Mouse (Mus musculus) left cerebral cortex, adult 8-10 months (tissue): Measurements from ENCODE around the gene Yjefn3. TPM values are rescaled to one million over a fixed set of nuclear protein-coding genes. Genes with fewer than 3 reads are reported as not detected.

Experiments
- DNase-seq, 2 experiments: peaks; one replicate each; pipeline ENCODE4 v3.0.0; 2022; ENCODE audit warnings: low spot score in 2 of 2
- total RNA-seq, 4 experiments: library from RNA; stranded (reverse); gene quantifications; 2 replicates each; pipeline ENCODE4 v1.2.4; 2022

Gene Yjefn3
- total RNA-seq, 4 experiments from 2014 or later: 20.2 to 30.4 (median 21.7) TPM

DNA sequence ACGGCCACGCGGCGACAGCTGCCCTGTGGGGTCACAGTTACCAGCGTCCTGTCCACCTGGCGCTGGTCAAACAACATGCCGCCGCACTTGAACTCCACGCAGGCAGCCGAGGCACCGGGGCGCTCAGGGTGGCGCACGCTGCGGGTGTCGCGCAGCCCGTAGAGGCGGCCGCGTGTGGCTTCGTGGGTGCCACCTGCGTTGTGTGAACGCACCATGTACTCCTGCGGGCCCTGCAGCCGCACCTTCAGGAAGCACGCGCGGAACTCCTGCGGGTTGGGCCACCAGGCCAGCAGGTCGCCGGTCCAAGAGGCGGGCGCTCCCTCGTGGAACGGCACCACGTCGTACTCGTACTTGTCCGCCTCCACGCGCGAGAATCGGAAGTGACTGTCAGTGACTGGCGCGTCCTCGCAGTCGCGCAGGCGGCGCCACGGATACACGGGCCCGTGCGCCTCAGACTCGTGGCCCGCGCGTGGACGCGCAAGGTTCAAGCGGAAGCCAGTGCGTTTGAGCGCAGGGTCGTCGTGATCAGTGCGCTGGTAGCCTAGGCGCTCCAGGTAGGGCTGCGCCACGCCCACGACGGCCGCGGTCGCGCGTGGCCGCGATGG is 21.1 kb downstream of the Yjefn3 start:
- no peak for DNase-seq

DNA sequence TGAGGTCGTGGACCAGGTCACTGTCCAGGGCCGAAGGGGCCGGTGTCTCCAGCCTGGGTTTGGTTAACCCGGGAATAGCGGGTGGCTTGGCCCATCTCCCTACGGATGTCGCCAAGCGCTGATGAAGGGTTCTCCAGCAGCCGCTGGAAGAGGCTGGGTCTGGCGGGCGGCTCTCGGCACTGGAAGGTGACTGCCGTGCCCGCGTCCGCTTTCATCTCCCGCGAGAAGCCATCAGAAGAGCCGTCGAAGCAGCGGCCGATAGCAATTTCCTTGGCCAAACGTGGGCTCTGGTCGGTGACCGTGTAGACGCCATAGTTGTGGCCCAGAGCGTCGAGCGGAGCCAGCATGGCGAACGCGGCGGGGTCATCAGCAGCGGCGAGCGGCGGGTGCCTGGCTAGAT is 21.7 kb downstream of the Yjefn3 start:
- DNase-seq: no peak

DNA sequence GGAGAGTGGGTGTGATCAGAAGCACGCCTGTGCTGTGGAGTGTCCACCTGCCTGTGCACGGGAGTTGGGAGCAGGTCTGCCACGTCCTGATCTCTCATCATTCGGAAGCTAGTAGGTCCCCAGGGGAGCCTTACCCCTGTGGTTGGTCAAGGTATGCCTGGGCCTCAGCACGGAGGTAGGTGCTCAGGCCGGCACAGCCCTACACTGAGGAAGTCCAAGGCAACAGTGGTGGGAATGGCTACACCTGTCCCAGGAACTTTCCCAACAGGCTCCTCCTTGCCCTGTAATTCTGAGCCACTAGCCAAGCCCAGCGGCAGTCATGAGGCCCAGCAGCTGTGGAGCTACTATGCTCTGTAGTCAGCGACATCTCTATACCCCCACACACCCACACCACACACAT is 22.8 kb downstream of the Yjefn3 start:
- no peak for DNase-seq

DNA sequence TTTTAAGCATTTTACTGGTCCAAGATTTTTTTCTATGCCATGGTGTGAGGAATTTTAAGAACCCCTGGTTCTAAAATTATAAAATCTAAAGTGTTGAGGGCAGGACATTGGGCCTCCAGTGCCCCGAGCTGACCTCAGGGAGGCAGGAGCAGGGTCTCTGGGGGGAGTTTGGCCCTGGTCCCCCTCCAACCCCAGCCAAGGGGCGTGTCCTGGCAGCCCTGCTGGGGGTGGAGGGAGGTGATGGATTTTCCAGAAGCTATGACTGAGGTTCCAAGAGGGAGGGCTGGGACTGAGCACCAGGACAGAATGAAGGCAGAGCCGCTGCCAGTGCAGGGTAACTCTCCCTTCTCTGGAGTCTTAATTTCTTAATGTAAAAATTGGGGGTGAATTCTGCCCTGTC is 24.5 kb downstream of the Yjefn3 start:
- DNase-seq: no peak

DNA sequence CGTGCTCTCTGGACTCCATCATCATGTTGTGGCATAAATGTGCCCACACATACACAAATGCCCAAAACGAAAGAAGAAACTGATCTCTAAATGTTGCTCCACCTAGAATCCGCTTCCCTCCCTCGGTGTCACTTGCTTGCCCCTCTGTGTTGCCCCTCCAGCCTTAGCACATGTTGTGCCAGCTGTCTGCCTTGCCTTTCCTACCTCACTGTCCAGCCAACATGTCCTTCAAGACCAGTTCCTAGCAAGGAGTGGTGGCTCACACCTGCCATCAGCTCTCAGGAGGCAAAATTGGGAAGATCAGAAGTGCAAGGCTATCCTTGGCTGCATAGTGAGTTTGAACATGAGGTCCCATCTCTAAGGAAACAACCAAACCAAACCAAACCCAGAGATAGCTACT is 25.1 kb downstream of the Yjefn3 start:
- no peak for DNase-seq

DNA sequence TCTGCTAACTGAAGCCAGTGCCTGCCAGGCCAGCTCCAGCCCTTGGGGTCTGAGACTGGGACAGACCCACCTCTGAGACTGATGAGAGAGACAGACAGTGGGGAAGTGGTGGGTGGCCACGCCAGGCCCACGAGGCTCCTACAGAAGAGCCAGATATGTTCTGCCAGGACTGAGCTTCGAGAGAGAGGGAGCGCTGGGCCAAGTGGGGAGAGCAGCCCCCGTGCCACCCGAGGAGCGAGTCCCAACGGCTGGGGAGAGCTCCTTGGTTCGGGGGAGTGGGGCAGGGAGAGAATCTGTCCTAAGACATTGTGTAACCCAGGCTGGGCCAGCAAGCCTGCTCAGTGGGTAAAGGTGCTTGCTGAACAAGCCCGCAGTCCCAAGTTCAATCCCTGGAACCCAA is 25.5 kb downstream of the Yjefn3 start:
- no peak for DNase-seq

DNA sequence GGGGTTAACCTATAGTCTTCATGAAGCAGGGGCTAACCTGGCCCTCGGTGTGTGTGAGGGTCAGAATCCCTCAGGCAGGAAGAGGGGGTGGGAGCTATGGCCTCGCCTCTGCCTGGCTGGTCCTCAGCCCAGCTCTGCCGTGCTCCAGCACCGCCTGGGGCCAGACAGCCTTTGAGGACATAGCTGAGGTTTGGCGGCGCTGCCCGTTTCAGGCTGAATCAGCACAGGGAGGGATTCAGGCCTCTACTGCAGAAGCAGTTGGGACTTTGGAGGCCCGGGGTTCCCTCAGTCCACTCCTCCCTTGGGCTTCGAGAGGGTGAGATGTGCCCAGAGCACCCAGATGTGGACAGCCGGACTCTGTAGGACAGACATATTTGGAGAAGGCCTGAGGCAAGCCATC is 26.4 kb downstream of the Yjefn3 start:
- no peak for DNase-seq

DNA sequence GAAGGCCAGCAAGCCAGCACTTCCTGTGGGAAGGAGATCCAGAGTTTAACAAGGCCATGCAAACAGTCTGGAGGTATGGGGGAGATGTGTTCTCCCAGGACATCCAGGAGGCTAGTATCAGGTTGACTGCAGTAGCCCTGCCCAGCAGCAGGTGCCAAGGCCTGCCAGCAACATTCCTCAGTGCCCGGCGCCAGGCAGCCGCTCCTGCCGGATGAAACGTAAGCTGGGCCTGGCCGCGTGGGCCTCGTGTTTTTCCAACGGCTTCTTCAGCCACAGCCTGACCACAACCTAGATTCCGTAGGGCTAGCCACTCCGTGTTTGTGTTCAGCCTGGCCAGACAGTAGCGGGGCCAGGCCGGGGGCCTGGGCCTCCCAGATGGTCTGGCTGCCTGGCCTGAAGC is 27.9 kb downstream of the Yjefn3 start:
- DNase-seq: no peak

DNA sequence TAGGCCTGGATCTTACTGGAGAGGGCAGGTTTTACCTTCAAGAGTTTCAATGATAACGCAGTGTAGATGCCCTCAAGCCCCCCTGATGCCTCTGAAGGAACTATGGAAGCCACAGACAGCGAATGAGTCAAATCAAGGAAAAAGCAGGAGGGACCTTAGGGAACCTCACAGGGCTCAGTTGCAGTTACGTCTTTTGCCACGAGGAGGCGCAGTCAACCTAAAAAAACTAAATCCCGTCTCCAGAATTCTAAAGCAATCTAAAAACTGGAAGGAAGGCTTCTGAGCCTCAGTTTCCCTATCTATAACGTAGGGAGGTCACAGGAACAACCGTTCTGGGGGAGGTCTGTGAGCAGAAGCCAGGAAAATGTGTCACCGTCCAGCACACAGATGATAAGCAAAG is 28.4 kb downstream of the Yjefn3 start:
- DNase-seq: peak in 1 of 2 experiments; percentile 79

DNA sequence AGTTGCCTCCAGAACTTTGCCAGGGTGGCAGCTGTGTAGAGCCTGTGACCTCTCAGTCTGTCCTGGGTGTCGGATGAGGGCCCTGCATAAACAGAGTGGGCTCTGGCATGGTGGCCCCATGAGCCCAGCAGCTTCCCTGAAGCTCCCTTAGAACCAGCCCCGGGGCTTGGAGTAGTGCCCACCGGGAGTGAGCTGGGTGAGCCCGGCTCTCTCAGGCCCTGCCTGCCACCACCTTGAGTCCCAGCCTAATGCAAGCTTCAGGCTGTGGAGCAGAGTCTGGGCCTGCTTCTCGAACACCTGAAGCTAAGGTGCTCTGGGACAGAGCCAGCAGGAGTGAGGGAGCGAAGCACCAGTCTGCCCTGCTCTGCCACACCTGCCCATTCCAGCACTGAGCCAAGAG is 31.6 kb downstream of the Yjefn3 start:
- DNase-seq: no peak

DNA sequence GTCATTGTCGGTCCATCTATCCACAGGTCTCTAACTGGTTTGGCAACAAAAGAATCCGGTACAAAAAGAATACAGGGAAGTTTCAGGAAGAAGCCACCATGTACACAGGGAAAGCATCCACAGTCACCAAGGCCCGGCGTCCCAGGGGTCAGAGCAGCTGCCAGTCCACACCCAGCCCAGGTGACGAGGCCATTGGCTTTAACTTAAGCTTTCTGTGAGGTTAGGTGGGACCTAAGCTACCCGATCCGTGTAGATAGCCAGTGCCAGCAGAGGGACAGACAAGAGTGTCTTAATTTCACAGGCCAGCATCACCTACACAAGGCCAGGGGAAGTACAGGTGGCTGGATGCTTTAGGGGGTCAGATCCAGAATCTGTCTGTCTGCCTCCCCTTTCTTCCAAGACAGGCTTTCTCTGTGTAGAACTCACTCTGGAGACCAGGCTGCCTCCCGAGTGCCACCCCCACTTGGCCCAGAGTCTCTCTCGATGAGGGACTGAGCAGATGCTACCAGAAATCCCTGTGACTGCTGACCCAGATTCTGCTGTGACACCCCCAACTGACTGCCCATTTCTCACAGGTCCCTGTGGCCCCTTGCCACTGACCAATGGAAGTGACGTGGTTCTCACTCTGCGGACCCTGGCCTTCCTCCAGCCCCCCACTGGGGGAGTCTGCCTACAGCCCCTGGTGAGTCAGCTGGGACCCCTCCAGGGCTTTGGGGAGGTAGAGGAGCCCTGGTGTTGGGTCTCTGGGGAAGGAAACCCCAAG is 32.3 kb downstream of the Yjefn3 start:
- DNase-seq: no peak

DNA sequence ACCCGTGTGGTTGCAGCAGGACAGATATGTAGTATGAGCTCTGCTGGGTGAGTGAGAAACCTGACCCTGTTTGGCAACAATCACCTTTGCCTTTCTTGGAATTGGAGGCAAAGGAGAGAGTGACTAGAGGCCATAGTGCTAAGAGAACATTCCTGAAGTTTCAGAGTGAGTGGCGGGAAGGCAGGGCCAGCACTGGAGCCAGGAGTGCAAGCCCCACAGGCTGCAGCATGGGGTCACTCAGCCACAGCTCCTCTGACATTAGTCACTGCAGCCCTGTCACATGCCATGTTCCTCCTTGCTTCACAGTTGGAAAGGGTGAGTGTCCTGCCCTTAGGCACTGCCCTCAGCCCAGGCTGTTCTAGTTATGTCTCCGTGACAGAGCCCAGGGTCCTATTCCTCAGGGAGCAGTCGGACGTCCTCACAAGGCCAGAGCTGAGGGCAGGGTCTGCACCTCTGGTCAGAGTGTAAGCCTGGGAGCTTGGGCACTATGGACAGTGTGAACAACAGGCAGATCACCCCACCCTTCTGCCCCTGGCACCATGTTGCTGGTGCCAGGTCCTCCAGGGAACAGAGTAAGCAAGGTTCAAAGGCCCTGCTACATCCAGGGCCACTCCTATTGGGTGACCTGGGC is 34.7 kb downstream of the Yjefn3 start:
- no peak for DNase-seq

DNA sequence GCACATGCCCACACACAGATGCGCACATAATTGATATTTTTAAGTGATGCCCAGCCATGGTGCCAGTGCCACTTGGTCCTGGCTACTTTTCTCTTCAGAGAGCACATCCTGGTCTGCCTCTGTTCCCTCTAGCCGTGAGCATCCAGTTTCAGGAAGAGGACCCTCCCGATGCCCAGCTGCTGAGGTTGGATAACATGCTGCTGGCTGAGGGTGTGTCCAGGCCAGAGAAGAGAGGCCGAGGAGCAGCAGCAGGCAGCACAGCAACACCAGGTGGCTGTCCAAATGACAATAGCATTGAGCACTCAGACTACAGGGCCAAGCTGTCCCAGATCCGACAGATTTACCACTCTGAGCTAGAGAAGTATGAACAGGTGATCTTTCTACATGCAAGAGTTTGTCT is 38.3 kb downstream of the Yjefn3 start:
- DNase-seq: no peak

DNA sequence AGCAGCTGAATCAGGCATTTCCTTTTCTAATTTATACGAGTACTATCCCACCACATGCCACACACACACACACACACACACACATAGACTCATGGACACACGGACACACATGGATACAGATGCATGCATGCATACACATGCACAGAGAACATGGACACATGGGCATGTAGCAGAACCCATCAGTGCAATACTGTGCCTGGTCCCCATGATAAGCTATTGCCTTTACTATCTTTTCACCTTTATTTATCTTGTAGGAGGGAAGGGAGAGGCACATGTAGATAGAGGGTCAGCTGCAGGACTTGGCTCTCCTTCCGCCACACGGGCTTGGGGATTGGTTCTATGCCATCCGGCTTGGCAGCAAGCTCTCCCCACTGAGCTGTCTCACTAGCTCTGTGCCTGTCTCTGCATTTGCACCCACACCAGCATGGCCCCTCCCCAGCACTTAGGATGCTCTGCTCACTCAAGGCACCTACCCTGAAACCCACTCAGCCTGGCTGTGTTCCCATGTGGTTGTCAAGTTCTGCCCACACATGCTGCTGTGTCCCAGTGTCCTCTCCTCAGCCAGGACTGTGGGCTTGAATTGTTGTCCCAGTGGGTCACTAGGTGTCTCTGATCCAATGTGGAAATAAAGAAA is 39.0 kb downstream of the Yjefn3 start:
- no peak for DNase-seq

DNA sequence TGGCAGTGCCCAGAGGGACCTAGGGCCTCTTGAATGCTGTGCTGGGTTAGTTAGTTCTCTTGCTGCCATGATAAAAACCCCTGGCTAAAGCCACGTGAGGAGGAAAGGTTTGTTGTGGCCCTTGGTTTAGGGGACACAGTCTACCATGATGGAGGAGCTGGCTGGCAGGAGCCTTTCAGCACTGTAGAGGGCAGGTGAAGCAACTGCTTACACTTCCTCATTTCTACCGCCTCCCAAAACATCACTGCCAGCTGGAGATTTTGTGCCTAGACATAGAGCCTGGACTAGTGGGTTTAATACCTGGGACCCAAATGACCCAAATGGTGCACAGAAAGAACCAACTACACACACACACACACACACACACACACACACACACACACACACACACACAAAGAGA is 41.3 kb downstream of the Yjefn3 start:
- no peak for DNase-seq

DNA sequence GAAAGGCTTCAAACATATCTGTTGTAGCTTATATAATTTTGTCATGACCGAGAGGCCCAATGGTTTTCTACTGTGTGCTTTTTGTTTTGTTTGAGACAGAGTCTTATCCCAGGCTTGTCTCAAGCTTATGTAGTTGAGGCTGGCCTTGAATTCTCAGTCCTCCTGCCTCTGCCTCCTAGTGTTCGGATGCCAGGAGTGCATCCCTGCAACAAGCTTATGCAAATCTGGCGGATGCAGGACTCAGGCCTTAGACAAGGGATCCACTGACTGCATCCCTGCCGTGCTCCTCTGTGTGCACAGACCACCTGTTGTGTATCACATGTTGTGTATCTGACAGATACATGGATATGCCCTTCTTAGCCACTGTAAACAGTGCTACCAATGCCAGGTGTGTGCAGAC is 41.7 kb downstream of the Yjefn3 start:
- no peak for DNase-seq

DNA sequence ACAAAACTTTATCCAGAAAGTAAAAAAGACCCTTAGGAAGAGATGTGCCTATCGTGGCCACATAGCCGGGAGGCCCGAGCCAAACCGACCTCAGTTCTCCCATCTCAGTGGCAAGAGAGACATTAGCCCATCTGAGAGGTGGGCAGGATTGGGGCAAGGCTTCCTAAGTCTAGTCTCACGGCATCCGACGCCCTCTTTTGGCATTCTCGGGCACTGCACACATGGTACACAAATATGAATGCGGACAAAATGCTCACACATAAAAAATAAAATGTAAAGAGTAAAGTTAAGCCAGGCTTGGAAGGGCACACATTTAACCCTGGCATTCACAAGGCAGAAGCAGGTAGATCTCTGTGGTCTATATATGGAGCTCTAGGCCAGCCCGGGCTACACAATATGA is 48.6 kb downstream of the Yjefn3 start:
- no peak for DNase-seq

DNA sequence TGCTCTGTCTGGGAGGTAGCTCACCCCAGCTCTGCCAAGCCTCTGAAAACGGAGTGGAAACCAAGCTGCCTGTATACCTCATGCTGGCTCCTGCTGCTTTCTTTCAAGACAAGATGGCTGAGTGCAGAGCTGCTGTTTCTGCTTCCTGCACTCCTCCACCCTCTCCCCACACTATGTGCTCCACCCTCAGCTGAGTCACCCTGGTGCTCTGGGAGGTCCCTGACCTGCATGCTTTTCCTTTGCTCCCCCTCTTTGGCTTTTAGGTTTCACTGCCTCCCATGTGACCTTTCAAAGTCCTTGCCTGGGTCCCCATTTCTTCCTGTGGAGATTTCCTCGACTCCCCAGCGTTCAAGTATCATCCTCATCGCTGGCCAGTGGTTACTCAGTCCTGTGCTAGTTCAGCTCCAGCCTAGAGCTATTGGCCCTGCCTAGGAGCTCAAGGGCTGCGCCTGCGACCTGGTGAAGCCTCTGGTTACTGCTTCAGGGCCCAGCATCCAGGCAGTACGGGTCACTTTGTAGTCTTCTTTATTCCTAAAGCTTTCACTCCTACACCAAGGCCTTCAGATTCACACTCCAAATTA is 51.5 kb downstream of the Yjefn3 start:
- DNase-seq: no peak

DNA sequence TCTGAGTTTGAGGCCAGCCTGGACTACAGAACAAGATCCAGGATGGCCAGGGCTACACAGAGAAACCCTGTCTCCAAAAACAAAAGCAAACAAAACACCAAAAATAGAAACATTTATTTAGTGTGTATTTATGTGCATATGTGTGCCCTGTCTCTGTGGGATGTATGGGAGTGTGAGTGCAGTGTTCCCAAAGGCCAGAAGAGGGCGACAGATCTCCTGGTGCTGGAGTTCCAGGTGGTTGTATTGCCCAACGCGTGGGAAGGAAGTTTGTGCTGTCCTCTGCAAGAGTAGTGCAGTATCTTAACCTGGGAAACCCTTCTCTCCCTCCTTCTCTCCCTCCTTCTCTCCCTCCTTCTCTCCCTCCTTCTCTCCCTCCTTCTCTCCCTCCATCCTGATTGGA is 52.6 kb downstream of the Yjefn3 start:
- no peak for DNase-seq

DNA sequence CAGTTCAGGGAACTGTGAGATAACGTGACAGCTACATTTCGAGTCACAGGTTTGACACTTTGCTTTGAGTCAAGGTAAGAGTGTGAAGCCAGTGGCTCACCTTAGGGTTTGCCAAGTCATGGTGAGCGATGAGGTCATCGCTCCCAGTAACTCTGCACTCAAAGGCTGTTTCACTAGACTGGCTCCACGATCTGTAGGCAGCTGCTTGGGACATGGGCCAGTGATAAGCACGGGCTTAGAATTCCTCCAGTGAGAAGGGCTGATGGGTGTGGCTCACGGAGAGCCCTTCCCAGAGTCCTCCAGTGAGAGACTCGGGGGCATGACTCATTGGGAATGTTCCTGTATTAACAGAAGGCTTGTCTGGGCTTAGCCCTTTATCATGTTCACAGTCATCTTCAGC is 53.6 kb downstream of the Yjefn3 start:
- DNase-seq: no peak

DNA sequence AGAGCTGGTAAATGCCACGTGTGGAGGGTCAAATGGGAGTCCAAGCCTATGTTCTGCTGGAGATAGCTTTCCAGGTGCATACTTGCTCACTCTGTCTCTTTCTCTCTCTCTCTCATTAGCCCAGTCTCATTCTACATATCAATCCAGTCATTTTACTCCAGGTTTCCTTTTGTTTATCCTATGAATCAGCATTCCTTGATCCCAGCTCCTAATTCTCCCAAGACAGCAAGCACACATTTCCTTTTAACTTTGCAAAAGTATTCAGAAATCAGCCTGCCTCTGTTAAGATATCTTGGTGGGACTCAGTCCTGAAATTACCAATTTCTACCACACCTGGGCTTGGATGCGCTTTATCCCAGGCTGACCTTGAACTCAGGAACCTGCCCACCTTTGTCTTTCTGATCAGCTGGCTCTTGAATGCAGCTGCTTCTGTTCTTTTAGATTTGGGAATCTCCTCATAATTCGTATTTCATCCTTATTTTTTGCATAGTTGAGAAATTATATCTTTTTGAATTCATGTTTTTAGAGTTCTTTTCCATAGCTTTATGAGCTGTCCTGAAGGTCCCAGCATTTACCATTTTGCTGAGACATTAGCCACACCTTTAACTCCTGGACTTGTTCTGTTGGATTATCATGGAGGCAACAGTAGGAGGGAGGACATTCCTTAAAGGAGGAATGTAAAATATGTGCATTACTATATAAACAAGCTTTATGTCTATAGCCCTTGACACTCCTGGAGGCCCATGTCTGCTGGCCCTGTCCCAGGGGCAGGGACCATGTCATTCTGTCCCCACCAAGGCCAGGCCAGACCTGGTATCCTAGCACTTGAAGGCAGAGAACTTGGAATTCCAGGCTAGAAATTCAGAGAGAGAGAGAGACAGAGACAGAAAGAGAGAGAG is 55.1 kb downstream of the Yjefn3 start:
- no peak for DNase-seq
